Mouse (Mus musculus): ENCODE measurements around the gene Sec23b.
"Not testable (repeated sequence)": the region's sequence is repeated elsewhere in the genome, so short reads cannot be mapped to it uniquely, and the experiment has no call there.

The Sec23b gene

GRCm38 (mm10) chr2:144555820-144556552 lies at the start of gene Sec23b:
Gene Sec23b (plus strand): TSS chr2:144556229.
- DNase-seq, result peak; percentile 98

- no peak for DNase-seq
Measured at GRCm38 (mm10) chr2:144514619-144515018, 41.4 kb upstream of the Sec23b start.

GRCm38 (mm10) chr2:144519772-144520171 lies 36.3 kb upstream of the Sec23b start:
- no peak for DNase-seq

GRCm38 (mm10) chr2:144525856-144526255 lies 30.2 kb upstream of the Sec23b start:
- DNase-seq, result peak; percentile 59

GRCm38 (mm10) chr2:144526981-144527820 lies 28.8 kb upstream of the Sec23b start, which contains the start of the genes Dzank1 and Polr3f:
Gene Dzank1 (minus strand): TSS chr2:144527414.
Gene Polr3f (plus strand): TSS chr2:144527718.
- peak; percentile 98 for DNase-seq

- DNase-seq, result no peak
Measured at GRCm38 (mm10) chr2:144527821-144528174, 28.2 kb upstream of the Sec23b start.

GRCm38 (mm10) chr2:144537123-144537522 lies 18.9 kb upstream of the Sec23b start:
- DNase-seq, result no peak

GRCm38 (mm10) chr2:144541246-144541645 lies 14.8 kb upstream of the Sec23b start:
- no peak for DNase-seq

- DNase-seq, result no peak
Measured at GRCm38 (mm10) chr2:144543670-144544069, 12.4 kb upstream of the Sec23b start.

- no peak for DNase-seq
Measured at GRCm38 (mm10) chr2:144544630-144545029, 11.4 kb upstream of the Sec23b start.

GRCm38 (mm10) chr2:144545061-144545460 lies 11.0 kb upstream of the Sec23b start:
- no peak for DNase-seq

GRCm38 (mm10) chr2:144545481-144545880 lies 10.5 kb upstream of the Sec23b start:
- no peak for DNase-seq

- no peak for DNase-seq
Measured at GRCm38 (mm10) chr2:144547559-144547958, 8.5 kb upstream of the Sec23b start.

GRCm38 (mm10) chr2:144550529-144550928 lies 5.5 kb upstream of the Sec23b start, which contains the start of gene Rbbp9:
Gene Rbbp9 (minus strand): TSS chr2:144550869.
- peak; percentile 75 for DNase-seq

- no peak for DNase-seq
Measured at GRCm38 (mm10) chr2:144553905-144554304, 2.1 kb upstream of the Sec23b start.

GRCm38 (mm10) chr2:144555286-144555819 lies 676 bp upstream of the Sec23b start:
- no peak for DNase-seq

GRCm38 (mm10) chr2:144588723-144589122 lies 32.7 kb downstream of the Sec23b start:
- DNase-seq, result no peak

GRCm38 (mm10) chr2:144593036-144593435 lies 37.0 kb downstream of the Sec23b start:
- not testable (repeated sequence) for DNase-seq

GRCm38 (mm10) chr2:144593951-144594651 lies 38.1 kb downstream of the Sec23b start, which contains the start of gene Smim26:
Gene Smim26 (plus strand): TSS chr2:144594054.
- peak; percentile 91 for DNase-seq

- DNase-seq, result no peak
Measured at GRCm38 (mm10) chr2:144598006-144598405, 42.0 kb downstream of the Sec23b start.

GRCm38 (mm10) chr2:144599831-144600687 lies 44.0 kb downstream of the Sec23b start, which contains the start of gene Dtd1:
Gene Dtd1 (plus strand): TSS chr2:144599897.
- DNase-seq, result peak; percentile 93

GRCm38 (mm10) chr2:144601576-144601975 lies 45.5 kb downstream of the Sec23b start:
- DNase-seq, result no peak
